In genomic region chr9:64114646-64115045, GRCm38 (mm10) we compare ENCODE assay signal across 12 mouse cellular contexts. TPM values are rescaled to one million over a fixed set of nuclear protein-coding genes. Genes with fewer than 3 reads are reported as not detected.
DNase-seq lines count a peak whose midpoint lies in the region; ATAC-seq and TF ChIP-seq lines count a peak whose summit lies in the region.
"Had no signal": no experiment of that assay in that cellular context is flagged by ENCODE, and none has a peak within 500 bp of the region (broad histone marks: within the 10 kb centered on the region; RNA-seq: fewer than 3 reads in every experiment).

No protein-coding gene starts in this region.

- 17% methylated on average over 2 of the region's 2 CpGs for WGBS in heart, embryonic 11.5 days (ENCODE audit: insufficient replicate concordance)
- WGBS in intestine, embryonic 16.5 days, result 16% methylated on average over 2 of the region's 2 CpGs

- H3K4me2 ChIP-seq in heart, embryonic 11.5 days, result no peak overlapping the region
- H3K4me2 ChIP-seq in intestine, embryonic 16.5 days (ENCODE audit: low read depth, low read length), result no peak overlapping the region
- H3K4me2 ChIP-seq: embryonic facial prominence, embryonic 12.5 days; hindbrain, embryonic 12.5 days; liver, embryonic 11.5 days had no signal

- H3K27ac ChIP-seq in heart, embryonic 11.5 days (ENCODE audit: low read depth, low read length), result peak overlapping the region; percentile 77
- H3K27ac ChIP-seq in intestine, embryonic 16.5 days (ENCODE audit: low read length), result no peak overlapping the region
- no peak overlapping the region for H3K27ac ChIP-seq in left cerebral cortex, adult 2 months
- H3K27ac ChIP-seq: hindbrain, embryonic 12.5 days had no signal

- H3K4me3 ChIP-seq in heart, embryonic 11.5 days (ENCODE audit: low read depth, low read length), result no peak overlapping the region
- H3K4me3 ChIP-seq in intestine, embryonic 16.5 days (ENCODE audit: low read length), result no peak overlapping the region
- no peak overlapping the region for H3K4me3 ChIP-seq in left cerebral cortex, adult 2 months
- H3K4me3 ChIP-seq: embryonic facial prominence, embryonic 12.5 days; hindbrain, embryonic 12.5 days had no signal

- H3K4me1 ChIP-seq in heart, embryonic 11.5 days (ENCODE audit: control insufficient read depth, insufficient read depth, low read length), result peaks cover 13% of the 10 kb centered on the region
- peaks cover 7% of the 10 kb centered on the region; the same call in 1 of the 2 replicates for H3K4me1 ChIP-seq in intestine, embryonic 16.5 days (ENCODE audit: control insufficient read depth, insufficient read depth, low read length)

- no peaks in the 10 kb centered on the region for H3K9me3 ChIP-seq in heart, embryonic 11.5 days (replicated peaks; ENCODE audit: control insufficient read depth, low read length)
- no peaks in the 10 kb centered on the region for H3K9me3 ChIP-seq in intestine, embryonic 16.5 days (ENCODE audit: control insufficient read depth, low read length)
- H3K9me3 ChIP-seq: embryonic facial prominence, embryonic 12.5 days; hindbrain, embryonic 12.5 days had no signal

- DNase-seq in heart, adult 8-10 months (ENCODE audit: low spot score), result no peak
- peak; percentile 79 for DNase-seq in 3134 (ENCODE audit: extremely low read depth, insufficient read length, low spot score)
- DNase-seq in embryo, embryonic 9.5 days (ENCODE audit: extremely low spot score), result peak; percentile 29
- no peak for DNase-seq in left cerebral cortex, adult 2 months (ENCODE audit: extremely low spot score in 1 of 2, low spot score in 2 of 2)
- no peak for DNase-seq in right cerebral cortex, adult 18-20 months
- no peak for DNase-seq in left cerebral cortex, adult 18-20 months (ENCODE audit: low spot score in 2 of 2)

- no peaks in the 10 kb centered on the region for H3K36me3 ChIP-seq in heart, embryonic 11.5 days (ENCODE audit: control insufficient read depth, insufficient read depth, low read length)
- H3K36me3 ChIP-seq in intestine, embryonic 16.5 days (ENCODE audit: control insufficient read depth, insufficient read depth, low read length), result no peaks in the 10 kb centered on the region
- H3K36me3 ChIP-seq: embryonic facial prominence, embryonic 12.5 days; hindbrain, embryonic 12.5 days had no signal

- no peak for TF ChIP-seq CTCF in left cerebral cortex, adult 2 months (IDR thresholded peaks at IDR 0.05)

- intact Hi-C loops in left cerebral cortex, adult 2 months (cut with DNase I), result no loop called here

- H3K9ac ChIP-seq in heart, embryonic 11.5 days (ENCODE audit: low read depth, low read length), result peak overlapping the region; percentile 0; the same call in 1 of the 2 replicates
- H3K9ac ChIP-seq in intestine, embryonic 16.5 days (ENCODE audit: low read depth, low read length), result peak overlapping the region; percentile 14; the same call in 1 of the 2 replicates
- H3K9ac ChIP-seq: embryonic facial prominence, embryonic 12.5 days; hindbrain, embryonic 12.5 days had no signal

- H3K27me3 ChIP-seq in heart, embryonic 11.5 days (ENCODE audit: control insufficient read depth, insufficient read depth, low read length), result no peaks in the 10 kb centered on the region
- H3K27me3 ChIP-seq in intestine, embryonic 16.5 days (replicated peaks; ENCODE audit: control insufficient read depth, insufficient read depth, low read length), result no peaks in the 10 kb centered on the region
- H3K27me3 ChIP-seq: embryonic facial prominence, embryonic 12.5 days; hindbrain, embryonic 12.5 days had no signal

- peak; percentile 49 for ATAC-seq in heart, embryonic 11.5 days (replicated peaks; ENCODE audit: insufficient number of reproducible peaks, low FRiP score, low TSS enrichment)
- peak; percentile 47; the same call in 1 of the 2 replicates for ATAC-seq in intestine, embryonic 16.5 days

RNA-seq across cellular contexts. Expression of gene Lctl, which starts 2.3 kb away (rescaled TPM):
- not detected in 2 replicates for polyA plus RNA-seq in heart, embryonic 11.5 days (2014; fragmentation: Nextera tagmentation; extraction: Ambion mirVana)
- under 1 TPM in 2 of 4 experiments, not detected in 2; 0.68 to 0.75 TPM for total RNA-seq in heart, adult 8-10 months (2022)
- 0.15 and 0.40 TPM in 2 replicates for polyA plus RNA-seq in intestine, embryonic 16.5 days (2015; fragmentation: Nextera tagmentation; extraction: Ambion mirVana)
- total RNA-seq in left cerebral cortex, adult 2 months (2021), result not detected
- not detected for total RNA-seq in left cerebral cortex, adult 18-20 months (2021)
- total RNA-seq: midbrain, postnatal 0 days had no signal
- polyA plus RNA-seq: embryonic facial prominence, embryonic 12.5 days; hindbrain, embryonic 12.5 days; liver, embryonic 11.5 days; midbrain, postnatal 0 days had no signal

RNA-seq across cellular contexts. Expression of gene Zwilch, which starts 58.3 kb away (rescaled TPM):
- polyA plus RNA-seq in heart, embryonic 11.5 days (2014; fragmentation: Nextera tagmentation; extraction: Ambion mirVana), result 24.3 and 28.5 TPM in 2 replicates
- 1 to 10 TPM in 2 of 4 experiments, under 1 TPM in 2; 0.60 to 1.4 (median 1.0) TPM for total RNA-seq in heart, adult 8-10 months (2022)
- 17.3 and 22.0 TPM in 2 replicates for polyA plus RNA-seq in intestine, embryonic 16.5 days (2015; fragmentation: Nextera tagmentation; extraction: Ambion mirVana)
- total RNA-seq in left cerebral cortex, adult 2 months (2021), result 1 to 10 TPM; 3.8 to 4.4 TPM
- 1 to 10 TPM; 3.2 to 3.5 TPM for total RNA-seq in left cerebral cortex, adult 18-20 months (2021)

RNA-seq across cellular contexts. Expression of gene Rpl4, which starts 58.5 kb away (rescaled TPM):
- 980 and 988 TPM in 2 replicates for polyA plus RNA-seq in heart, embryonic 11.5 days (2014; fragmentation: Nextera tagmentation; extraction: Ambion mirVana)
- total RNA-seq in heart, adult 8-10 months (2022), result 100 to 1,000 TPM; 430 to 483 (median 463) TPM
- 1,062 and 1,181 TPM in 2 replicates for polyA plus RNA-seq in intestine, embryonic 16.5 days (2015; fragmentation: Nextera tagmentation; extraction: Ambion mirVana)
- total RNA-seq in left cerebral cortex, adult 2 months (2021), result 100 to 1,000 TPM; 517 to 522 TPM
- total RNA-seq in left cerebral cortex, adult 18-20 months (2021), result 100 to 1,000 TPM; 589 to 593 TPM

Comparison
In these comparisons a context has a peak if more than half of its experiments do, and no peak if none do; other contexts are left out.
1. DNase-seq: peak in 3134 (single experiment) and embryo, embryonic 9.5 days (single experiment); none in heart, adult 8-10 months (single experiment), left cerebral cortex, adult 2 months (0 of 2), right cerebral cortex, adult 18-20 months (single experiment) and left cerebral cortex, adult 18-20 months (0 of 2).